Mouse (Mus musculus) c-Kit-negative CD71-positive TER-119-positive erythroid progenitor cells, embryonic 14.5 days (primary cell): ENCODE results near the gene Sertad3.

Experiments used
- DNase-seq: peaks from one replicate; pipeline ENCODE4 v3.0.0-alpha.2; 2013; ENCODE audit warnings: low read depth, low spot score

Gene Sertad3

GRCm38 (mm10) chr7:27473156-27473834 lies at the start of gene Sertad3:
Gene Sertad3, plus strand, starts transcription at chr7:27473768.
- DNase-seq = peak; percentile 96

GRCm38 (mm10) chr7:27427387-27427786 lies 46.2 kb upstream of the Sertad3 start:
- no peak for DNase-seq

- no peak for DNase-seq
Measured at GRCm38 (mm10) chr7:27428002-27428401, 45.6 kb upstream of the Sertad3 start.

GRCm38 (mm10) chr7:27429135-27429534 lies 44.4 kb upstream of the Sertad3 start:
- DNase-seq = no peak

GRCm38 (mm10) chr7:27433349-27433748 lies 40.2 kb upstream of the Sertad3 start:
- DNase-seq = no peak

GRCm38 (mm10) chr7:27433794-27434193 lies 39.8 kb upstream of the Sertad3 start:
- DNase-seq = no peak

- peak; percentile 61 for DNase-seq
Measured at GRCm38 (mm10) chr7:27437544-27437943, 36.0 kb upstream of the Sertad3 start.

- no peak for DNase-seq
Measured at GRCm38 (mm10) chr7:27440014-27440413, 33.6 kb upstream of the Sertad3 start.

GRCm38 (mm10) chr7:27446051-27446450 lies 27.5 kb upstream of the Sertad3 start:
- DNase-seq = no peak

GRCm38 (mm10) chr7:27446521-27447418 lies 26.8 kb upstream of the Sertad3 start:
- no peak for DNase-seq

- DNase-seq = peak; percentile 100
Measured at GRCm38 (mm10) chr7:27447419-27448286, 25.9 kb upstream of the Sertad3 start, which contains the start of the genes Sptbn4 and Blvrb. Gene Sptbn4, minus strand, starts transcription at chr7:27447686. Gene Blvrb, plus strand, starts transcription at chr7:27447978.

GRCm38 (mm10) chr7:27448421-27449206 lies 25.0 kb upstream of the Sertad3 start:
- peak; percentile 82 for DNase-seq

- DNase-seq = peak; percentile 83
Measured at GRCm38 (mm10) chr7:27449256-27449862, 24.2 kb upstream of the Sertad3 start.

- no peak for DNase-seq
Measured at GRCm38 (mm10) chr7:27451359-27451758, 22.2 kb upstream of the Sertad3 start.

- no peak for DNase-seq
Measured at GRCm38 (mm10) chr7:27452206-27452770, 21.3 kb upstream of the Sertad3 start.

GRCm38 (mm10) chr7:27454461-27455121 lies 19.0 kb upstream of the Sertad3 start:
- peak; percentile 58 for DNase-seq

- no peak for DNase-seq
Measured at GRCm38 (mm10) chr7:27455273-27455672, 18.3 kb upstream of the Sertad3 start.

- no peak for DNase-seq
Measured at GRCm38 (mm10) chr7:27458614-27459013, 15.0 kb upstream of the Sertad3 start.

- no peak for DNase-seq
Measured at GRCm38 (mm10) chr7:27459640-27460039, 13.9 kb upstream of the Sertad3 start.
